Mouse (Mus musculus) olfactory bulb, adult 2 months (tissue): Measurements from ENCODE around the gene Creg2. TPM values are rescaled to one million over a fixed set of nuclear protein-coding genes. Genes with fewer than 3 reads are reported as not detected.

Source experiments
- H3K27ac ChIP-seq: fragments of 200-500 bp; 2 replicates; pipeline ENCODE4 v1.5.1; 2012; ENCODE audit warnings: low read depth, low read length; ENCODE audit not compliant: insufficient read depth
- H3K4me1 ChIP-seq: fragments of 200-500 bp; 2 replicates; pipeline ENCODE4 v1.6.1; 2012; ENCODE audit warnings: low read length; ENCODE audit not compliant: control insufficient read depth, insufficient read depth
- H3K4me3 ChIP-seq: fragments of 200-500 bp; 2 replicates; pipeline ENCODE4 v1.5.1; 2012; ENCODE audit warnings: mild to moderate bottlenecking, low read depth, low read length, moderate library complexity; ENCODE audit not compliant: insufficient read depth
- CTCF ChIP-seq: fragments of 200-500 bp; IDR thresholded peaks from 2 replicates; pipeline ENCODE4 v1.5.1; 2012; ENCODE audit warnings: low read depth, mild to moderate bottlenecking, low read length, moderate library complexity; ENCODE audit not compliant: insufficient read depth
- POLR2A ChIP-seq: fragments of 200-500 bp; IDR thresholded peaks from 2 replicates; pipeline ENCODE4 v1.6.1; 2012; ENCODE audit warnings: mild to moderate bottlenecking, low read depth, low read length, moderate library complexity; ENCODE audit not compliant: insufficient read depth
- WGBS: fragments of 180-500 bp; shearing (Covaris S2); methylation state at CpG from one replicate; pipeline ENCODE4 v1.1.7; 2018; 5-methylcytosine and 5-hydroxymethylcytosine counted together
- polyA plus RNA-seq: library from polyadenylated mRNA; stranded (reverse); fragments of >200 nt; gene quantifications from 2 replicates; pipeline ENCODE4 v1.2.4, GENCODE M21; 2012; ENCODE audit warnings: low replicate concordance; ENCODE audit not compliant: missing spikeins, insufficient read depth, insufficient read length

The Creg2 gene
- polyA plus RNA-seq, 1 experiment = not detected

DNA sequence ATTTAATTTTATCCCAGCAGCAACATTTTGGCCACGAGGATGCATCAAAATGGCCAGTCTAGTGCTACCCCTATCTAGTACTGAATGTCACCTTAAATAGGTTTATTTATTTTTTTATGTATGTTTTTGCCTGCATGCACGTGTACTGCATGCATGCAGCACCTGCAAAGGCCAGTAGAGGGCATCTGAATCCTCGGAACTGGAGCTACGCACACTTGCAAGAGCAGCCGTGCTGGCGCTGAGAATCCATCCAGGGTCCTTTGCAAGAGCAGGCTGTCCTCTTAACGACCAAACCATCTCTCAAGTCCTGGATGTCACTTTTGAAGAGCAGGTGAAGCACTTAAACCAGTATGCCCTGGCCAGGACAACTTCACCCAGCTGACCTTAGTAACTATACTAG is 9.6 kb downstream of the Creg2 start:
- H3K27ac ChIP-seq = no peak overlapping the region
- peaks cover 7% of the 10 kb centered on the region; the same call in 1 of the 2 replicates for H3K4me1 ChIP-seq
- no peak overlapping the region for H3K4me3 ChIP-seq
- WGBS = 90% methylated on average over 7 of the region's 7 CpGs
- TF ChIP-seq POLR2A (no peak), CTCF (no peak)

DNA sequence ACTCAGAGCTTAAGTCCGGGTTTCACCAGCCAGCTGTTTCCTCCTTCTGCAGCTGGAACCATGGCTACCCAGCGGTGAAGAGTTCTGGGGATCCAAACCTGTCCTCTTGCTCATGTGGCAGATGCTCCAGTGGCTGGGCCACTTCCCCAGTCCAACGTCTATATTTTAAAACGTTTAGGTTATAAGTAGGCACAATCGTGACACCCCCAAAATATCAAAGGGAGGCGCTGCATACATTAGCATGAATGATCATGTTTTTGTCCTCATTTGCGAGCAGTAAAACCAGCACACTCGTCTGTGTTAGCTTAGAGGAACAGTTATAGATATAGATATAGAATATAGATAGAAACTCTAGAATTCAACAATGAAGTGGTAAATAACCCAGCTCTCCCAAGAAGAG is 14.1 kb downstream of the Creg2 start:
- H3K4me1 ChIP-seq = peaks cover 3% of the 10 kb centered on the region; the same call in 1 of the 2 replicates
- WGBS = 62% methylated on average over 8 of the region's 8 CpGs
- no peak overlapping the region for H3K4me3 ChIP-seq
- no peak overlapping the region for H3K27ac ChIP-seq
- TF ChIP-seq CTCF = no peak
- no peak for TF ChIP-seq POLR2A

DNA sequence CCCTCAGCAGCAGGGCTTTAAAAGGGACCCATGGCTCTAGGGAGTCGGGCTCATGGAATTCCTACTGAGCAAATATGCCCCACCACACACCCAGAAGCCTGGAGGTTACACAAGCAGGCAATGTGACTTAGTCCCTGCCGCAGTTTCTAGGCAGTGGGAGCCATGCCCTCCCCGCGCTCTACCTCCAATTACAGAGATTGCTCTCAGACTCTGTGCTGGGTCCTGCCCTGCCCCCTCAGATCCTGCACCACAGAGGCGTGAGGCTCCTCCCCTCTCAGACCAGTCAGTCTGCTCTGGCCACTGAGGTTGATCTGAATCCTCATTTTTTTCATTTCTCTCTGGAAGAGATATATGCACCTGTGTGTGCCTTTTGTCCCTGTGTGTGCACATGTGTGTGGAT is 14.6 kb downstream of the Creg2 start:
- no peak overlapping the region for H3K27ac ChIP-seq
- 35% methylated on average over 5 of the region's 5 CpGs for WGBS

DNA sequence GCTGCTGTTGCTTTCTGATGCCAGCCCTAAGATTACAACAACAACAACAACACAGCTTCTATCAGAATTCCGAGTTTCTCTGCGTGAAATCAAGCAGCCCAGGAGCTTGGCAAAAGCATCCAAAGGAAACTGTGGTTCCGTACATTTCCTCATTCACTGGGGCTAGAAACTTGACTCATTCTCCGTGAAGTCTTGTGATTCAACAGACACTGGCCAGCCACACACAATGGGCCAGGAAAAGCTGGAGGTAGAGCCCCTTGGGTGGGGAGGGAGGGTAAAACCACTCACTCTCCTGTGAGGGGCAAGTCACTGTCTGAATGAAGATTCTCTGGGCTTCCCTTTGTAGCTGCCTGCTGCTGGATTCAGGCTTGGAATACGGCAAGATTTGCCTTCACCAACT is 15.1 kb downstream of the Creg2 start:
- Histone ChIP-seq H3K4me1 (peaks cover 3% of the 10 kb centered on the region; the same call in 1 of the 2 replicates), H3K27ac (no peak overlapping the region), H3K4me3 (no peak overlapping the region)
- TF ChIP-seq CTCF (no peak), POLR2A (no peak)
- WGBS = 45% methylated on average over 5 of the region's 5 CpGs

More for the DNA sequence above, 14.6 kb downstream of the Creg2 start:
- TF ChIP-seq CTCF (no peak), POLR2A (no peak)
- no peak overlapping the region for H3K4me3 ChIP-seq
- peaks cover 3% of the 10 kb centered on the region; the same call in 1 of the 2 replicates for H3K4me1 ChIP-seq

DNA sequence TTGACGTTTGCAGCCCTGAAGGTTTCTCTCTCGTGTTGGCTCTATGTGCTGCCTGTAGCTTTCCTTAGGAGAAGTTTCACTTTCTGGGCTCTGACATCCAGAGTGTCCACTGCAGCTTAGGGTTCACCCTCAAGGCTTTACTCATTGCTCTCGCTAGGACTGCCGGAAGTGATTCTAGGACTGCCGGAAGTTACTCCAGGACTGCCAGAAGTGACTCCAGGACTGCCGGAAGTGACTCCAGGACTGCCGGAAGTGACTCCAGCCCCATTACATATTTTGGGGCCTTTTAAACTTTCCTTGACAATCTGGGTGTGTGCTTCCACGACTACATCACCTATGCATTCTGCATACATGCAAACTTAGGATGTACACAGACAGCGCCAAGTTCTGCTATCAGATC is 22.7 kb downstream of the Creg2 start:
- WGBS = 86% methylated on average over 9 of the region's 9 CpGs
- no peaks in the 10 kb centered on the region for H3K4me1 ChIP-seq
- TF ChIP-seq CTCF = no peak
- TF ChIP-seq POLR2A = no peak
- H3K27ac ChIP-seq = no peak overlapping the region
- H3K4me3 ChIP-seq = no peak overlapping the region

DNA sequence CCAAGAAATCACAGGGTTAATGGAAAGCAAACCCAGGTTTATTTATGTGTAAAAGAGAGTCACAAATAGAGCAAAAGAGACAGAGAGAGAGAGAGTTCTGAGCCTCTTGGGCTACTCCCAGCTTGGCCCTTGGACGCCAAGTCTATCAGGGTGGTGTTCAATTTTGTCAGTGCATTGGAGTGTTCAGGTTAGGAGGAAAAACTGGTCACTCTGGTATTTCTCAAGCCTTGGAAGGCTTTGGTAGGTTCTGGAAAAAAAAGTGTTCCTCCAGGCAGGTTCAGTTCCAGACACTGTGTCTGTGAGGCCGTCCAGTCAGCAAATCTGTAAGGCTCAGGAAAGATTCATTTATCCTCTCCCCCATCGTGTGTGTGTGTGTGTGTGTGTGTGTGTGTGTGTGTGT is 25.8 kb downstream of the Creg2 start:
- TF ChIP-seq POLR2A (no peak), CTCF (no peak)
- 74% methylated on average over 3 of the region's 3 CpGs for WGBS

DNA sequence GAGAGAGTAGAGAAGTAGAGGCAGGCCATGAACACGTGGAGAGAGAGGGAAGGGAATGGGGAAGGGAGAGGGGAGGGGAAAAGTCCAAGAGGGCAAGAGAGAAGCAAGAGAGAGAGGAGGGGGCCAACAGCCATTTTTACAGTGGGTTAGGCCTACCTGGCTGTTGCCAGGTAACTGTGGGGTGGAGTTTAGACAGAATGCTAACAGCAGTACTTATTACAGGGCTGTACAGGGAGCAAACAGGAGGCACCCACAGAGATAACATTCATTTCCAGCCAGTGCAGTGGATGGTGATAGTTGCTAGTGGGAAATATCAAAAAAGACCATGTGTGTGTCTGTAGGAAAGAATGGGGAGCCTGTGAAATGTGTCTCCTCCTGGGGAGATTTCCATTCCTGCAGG is 27.5 kb downstream of the Creg2 start:
- Histone ChIP-seq H3K27ac (no peak overlapping the region), H3K4me1 (no peaks in the 10 kb centered on the region), H3K4me3 (no peak overlapping the region)
- WGBS = 75% methylated on average over 1 of the region's 1 CpGs
- TF ChIP-seq CTCF = no peak
- no peak for TF ChIP-seq POLR2A

More for the DNA sequence above, 25.8 kb downstream of the Creg2 start:
- Histone ChIP-seq H3K4me1 (no peaks in the 10 kb centered on the region), H3K27ac (no peak overlapping the region), H3K4me3 (no peak overlapping the region)

DNA sequence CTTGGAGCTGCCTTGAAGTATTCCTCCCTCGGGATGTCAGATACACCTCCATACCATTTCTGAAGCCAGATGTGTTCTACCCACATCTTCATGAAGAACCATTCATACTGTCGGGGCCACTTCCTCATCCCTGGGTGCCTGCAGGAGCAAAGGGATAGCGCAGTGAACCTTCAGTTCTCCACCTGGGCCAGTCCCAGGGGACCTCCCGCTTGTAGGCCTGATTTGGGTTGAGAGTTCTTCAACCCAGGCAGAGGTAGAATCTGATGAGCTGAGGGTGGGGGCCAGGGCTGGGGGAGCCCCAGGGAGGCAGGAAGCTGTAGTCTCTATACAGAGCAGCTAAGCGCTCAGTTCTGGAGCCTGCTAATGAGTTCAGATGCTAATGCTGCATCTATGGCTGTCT is 28.2 kb downstream of the Creg2 start:
- TF ChIP-seq POLR2A (no peak), CTCF (no peak)
- no peak overlapping the region for H3K27ac ChIP-seq
- no peak overlapping the region for H3K4me3 ChIP-seq
- H3K4me1 ChIP-seq = no peaks in the 10 kb centered on the region
- 93% methylated on average over 5 of the region's 5 CpGs for WGBS

DNA sequence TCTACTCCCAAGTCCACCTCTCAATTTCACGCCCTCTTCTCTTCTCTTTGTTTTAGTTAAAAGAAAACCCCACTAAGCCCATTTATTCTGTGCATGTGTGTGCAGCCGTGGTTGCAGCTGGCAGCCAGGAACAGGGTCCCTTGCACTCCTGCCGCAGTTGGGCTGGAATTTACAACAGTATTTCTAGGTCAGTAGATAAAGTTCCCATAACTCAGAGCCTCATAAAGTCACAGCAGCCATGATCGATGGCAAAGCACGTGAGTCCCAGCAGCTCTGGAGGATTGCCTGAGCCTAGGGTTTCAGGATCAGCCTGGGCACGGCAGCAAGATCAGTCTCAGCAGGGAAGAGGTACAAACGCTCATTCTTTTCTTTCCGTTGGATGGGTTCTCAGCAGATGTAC is 32.8 kb downstream of the Creg2 start:
- Histone ChIP-seq H3K4me1 (no peaks in the 10 kb centered on the region), H3K27ac (no peak overlapping the region), H3K4me3 (no peak overlapping the region)
- TF ChIP-seq POLR2A (no peak), CTCF (no peak)
- WGBS = 36% methylated on average over 8 of the region's 8 CpGs

DNA sequence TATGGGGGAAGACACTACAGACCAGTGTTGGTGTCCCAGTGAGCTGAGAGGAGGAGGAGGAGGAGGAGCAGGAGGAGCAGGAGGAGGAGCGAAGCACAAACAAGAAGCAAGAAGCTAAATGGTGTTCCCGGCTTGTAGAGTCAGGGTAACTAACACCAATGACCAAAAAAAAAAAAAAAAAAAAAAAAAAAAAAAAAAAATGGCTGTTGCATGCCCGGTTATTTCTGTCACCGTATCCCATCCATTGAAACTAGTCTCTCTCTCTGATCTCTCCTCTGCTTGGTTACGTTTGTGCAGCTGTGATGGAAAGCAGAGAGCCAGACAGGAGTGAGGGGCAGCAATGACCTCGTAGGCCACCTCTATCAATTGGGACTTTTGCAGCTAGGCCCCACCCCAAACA is 35.7 kb downstream of the Creg2 start:
- WGBS = 83% methylated on average over 6 of the region's 6 CpGs
- Histone ChIP-seq H3K4me1 (no peaks in the 10 kb centered on the region), H3K27ac (no peak overlapping the region), H3K4me3 (no peak overlapping the region)
- TF ChIP-seq CTCF = no peak
- no peak for TF ChIP-seq POLR2A
